Mouse (Mus musculus): ENCODE data around the gene Nsd1. TPM values are rescaled to one million over a fixed set of nuclear protein-coding genes. Genes with fewer than 3 reads are reported as not detected.

Nsd1 gene
- total RNA-seq, 2 experiments from 2014 or later = 153 to 156 TPM

DNA sequence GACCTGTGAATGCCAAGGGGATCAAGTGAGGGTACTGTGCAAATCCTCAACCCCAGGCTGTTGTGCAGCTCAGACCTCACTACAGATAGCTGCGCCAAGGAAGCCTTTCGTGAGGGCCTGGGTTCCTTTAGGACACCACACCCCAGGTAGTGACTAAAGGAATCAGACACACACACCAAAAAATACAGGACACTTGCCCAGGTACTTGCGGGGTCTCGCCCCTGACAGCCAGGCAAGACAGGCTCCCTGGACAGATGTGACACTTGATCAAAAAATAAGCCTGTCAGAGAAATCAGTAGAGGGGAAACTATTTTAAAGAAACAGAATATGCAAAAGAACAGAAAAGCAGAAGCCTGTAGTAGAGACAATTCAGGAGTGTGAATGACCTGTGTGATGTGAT, 119.1 kb downstream of the Nsd1 start:
- DNase-seq (ENCODE audit: low spot score in 2 of 2) = no peak

DNA sequence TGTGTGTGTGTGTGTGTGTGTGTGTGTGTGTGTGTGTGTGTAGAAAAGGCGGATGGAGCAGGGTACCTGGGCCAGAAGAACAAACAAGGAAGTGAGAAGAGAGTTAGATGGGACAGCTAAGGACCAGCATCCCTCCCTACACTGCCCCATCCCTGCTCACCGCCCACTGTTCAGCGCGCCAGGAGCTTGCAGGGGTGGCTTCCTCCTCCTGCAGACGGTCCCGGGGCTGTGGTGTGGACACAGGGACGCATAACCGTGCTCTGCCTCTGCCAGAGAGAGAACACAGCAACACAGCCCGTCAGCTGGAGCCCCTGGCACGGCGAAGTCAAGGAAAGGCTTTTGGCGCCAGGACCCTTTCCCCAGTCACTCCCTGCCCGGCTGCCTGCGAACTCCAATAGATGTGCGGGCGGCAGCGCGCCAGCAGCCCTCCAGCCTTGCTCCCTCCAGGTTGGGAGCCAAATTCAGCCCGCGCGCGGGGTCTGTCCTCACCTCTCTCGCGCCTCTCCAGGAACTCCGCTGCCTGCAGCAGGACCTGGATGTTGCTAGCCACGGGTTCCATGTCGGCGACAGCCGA, 119.6 kb downstream of the Nsd1 start:
- peak; percentile 57 to 66 for DNase-seq (ENCODE audit: low spot score in 2 of 2)

DNA sequence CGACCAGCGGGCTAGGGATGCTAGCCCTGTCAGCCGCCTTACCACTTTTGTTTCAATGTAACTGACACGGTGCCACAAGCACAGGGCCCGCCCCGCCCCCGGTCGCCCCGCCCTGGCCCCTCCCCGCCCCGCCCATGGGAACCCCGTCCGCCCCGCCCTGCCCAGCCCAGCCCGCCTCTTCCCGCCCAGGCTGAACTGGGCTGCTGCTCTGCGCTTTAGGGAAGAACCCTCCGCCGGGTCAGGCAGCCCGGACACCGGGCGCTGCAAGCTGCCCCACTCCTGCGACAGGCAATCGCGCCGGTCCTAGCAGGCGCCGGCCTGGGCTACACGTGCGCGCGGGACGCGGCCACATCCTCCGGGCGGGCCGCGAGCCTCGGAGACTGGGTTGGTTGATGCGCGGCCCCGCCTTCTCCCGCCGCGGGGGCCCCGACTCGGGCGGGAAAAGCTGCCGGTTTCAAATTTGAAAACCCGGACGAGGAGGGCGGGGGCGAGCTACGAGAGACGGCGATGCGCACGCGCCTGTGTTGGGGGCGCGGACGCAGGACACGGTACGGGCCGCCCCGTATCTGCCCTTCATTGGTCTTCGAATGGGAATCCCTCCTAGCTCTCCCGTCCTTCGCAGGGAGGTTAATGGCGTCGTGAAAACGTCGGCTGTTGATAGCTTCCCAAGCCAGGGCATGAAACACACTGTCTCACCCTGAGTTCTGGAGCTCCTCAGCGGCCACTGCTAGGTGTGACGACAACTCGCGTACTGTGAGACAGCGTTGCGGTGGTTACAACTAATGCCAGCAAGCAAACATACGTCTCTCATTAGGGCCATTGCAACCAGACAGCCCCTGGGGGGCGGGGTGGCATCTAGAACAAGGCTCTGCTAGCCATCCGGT, 120.3 kb downstream of the Nsd1 start, which contains the start of gene Mxd3:
Mxd3 (minus strand) TSS at position 141 of the 884 bp plus-strand sequence.
- DNase-seq (ENCODE audit: low spot score in 2 of 2) = peak; percentile 85 to 86

DNA sequence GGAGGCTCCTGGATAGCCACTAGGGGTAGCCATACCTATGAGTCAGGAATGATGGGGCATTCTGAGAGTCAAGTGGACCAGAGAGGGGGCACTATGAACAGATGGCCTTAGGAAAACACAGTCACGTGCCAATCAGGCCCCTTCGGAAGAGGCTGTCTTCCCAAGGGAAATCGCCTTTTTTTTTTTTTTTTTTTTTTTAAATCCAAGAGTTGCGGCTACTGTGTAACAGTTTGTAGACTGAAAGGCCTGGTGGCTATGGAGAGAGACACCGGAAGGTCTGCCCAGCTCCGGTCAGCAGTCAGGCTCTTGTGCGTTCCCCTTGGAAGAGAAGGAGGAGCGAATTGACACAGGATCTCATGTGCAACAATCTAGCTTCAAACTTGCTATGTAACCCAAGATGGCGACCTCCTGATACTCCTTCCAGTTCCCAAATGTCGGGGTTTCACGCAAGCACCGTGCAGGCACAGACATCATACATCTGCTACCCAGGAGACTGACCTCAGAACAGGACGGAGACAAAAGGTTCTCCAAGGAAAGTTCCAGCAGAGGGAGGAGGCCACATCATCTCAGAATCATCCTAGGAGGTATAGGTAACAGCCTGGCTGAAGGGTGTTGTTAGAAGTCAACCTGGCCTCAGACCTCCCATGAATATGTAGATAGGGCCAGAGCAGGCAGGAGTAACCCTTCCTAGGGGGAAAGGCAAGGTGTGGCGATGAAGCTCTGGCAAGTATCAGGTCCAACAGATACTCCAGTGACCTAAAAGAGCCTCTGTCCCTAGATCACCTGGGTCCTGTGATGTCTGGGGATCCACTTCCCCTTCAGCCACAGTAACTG, 121.2 kb downstream of the Nsd1 start:
- DNase-seq (ENCODE audit: low spot score in 2 of 2) = no peak

DNA sequence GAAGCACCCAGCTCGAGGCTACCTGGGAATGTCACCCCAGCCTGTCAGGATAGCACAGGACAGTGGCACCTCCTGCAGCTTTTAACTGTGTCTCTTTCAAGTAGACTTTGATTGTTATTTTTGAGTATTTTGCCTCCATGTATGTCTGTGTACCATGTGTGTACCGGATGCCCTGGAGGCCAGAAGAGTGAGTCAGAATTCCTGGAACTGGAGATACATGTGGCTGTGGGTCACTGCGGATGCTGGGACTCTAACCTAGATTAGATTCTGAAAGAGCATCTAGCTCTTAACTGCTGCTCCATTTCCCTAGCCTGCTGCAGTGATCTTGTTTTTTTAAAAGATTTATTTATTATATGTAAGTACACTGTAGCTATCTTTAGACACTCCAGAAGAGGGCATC, 122.7 kb downstream of the Nsd1 start:
- DNase-seq (ENCODE audit: low spot score in 2 of 2) = no peak

DNA sequence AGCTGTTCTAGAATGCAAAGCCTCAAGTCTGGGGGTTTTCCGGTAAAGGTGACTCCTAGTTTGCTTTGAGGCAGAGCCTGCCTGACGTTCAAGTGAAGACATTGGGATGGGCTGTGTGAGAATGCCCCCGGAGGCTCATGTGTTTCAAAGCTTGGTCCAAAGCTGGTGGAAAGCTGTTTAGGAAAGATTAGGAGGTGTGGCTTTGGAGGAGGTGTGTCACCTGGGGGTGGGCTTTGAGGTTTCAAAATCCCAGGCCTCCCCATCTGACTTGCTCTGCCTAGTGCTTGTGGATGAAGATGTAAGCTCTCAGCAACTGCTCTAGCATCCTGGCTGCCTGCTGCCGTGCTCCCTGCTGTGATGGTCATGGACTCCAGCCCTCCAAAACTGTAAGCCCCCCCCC, 126.1 kb downstream of the Nsd1 start:
- no peak for DNase-seq (ENCODE audit: low spot score in 2 of 2)

DNA sequence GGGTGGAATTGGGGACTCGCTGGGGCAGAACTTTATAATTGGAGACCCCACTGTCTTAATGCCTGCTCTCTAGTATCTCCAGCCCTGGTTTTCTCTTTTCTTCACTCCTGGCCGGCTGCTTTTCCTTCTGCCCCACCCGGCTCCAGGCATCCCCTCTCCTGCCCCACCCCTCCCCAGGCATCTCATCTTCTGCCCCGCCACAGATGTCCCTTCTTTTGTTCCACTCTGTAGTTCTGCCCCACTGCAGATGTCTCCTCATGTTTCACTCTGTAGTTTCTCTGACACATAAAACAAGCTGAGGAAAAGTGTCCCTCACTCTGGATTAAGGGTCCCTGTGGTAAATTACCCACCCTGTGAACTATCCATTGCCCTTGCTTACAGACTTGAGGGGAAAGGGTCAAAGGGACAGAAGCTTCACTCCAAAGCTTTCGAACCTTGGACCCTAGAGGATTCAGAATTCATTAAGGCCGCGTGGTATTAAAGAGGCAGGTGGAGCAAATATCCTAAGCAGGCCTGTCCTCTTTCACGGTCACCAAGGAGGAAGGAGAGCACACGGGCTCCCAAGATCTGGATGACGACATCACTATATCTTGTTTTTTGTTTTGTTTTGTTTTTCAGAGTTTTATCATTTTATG, 127.9 kb downstream of the Nsd1 start:
- DNase-seq (ENCODE audit: low spot score in 2 of 2) = no peak

DNA sequence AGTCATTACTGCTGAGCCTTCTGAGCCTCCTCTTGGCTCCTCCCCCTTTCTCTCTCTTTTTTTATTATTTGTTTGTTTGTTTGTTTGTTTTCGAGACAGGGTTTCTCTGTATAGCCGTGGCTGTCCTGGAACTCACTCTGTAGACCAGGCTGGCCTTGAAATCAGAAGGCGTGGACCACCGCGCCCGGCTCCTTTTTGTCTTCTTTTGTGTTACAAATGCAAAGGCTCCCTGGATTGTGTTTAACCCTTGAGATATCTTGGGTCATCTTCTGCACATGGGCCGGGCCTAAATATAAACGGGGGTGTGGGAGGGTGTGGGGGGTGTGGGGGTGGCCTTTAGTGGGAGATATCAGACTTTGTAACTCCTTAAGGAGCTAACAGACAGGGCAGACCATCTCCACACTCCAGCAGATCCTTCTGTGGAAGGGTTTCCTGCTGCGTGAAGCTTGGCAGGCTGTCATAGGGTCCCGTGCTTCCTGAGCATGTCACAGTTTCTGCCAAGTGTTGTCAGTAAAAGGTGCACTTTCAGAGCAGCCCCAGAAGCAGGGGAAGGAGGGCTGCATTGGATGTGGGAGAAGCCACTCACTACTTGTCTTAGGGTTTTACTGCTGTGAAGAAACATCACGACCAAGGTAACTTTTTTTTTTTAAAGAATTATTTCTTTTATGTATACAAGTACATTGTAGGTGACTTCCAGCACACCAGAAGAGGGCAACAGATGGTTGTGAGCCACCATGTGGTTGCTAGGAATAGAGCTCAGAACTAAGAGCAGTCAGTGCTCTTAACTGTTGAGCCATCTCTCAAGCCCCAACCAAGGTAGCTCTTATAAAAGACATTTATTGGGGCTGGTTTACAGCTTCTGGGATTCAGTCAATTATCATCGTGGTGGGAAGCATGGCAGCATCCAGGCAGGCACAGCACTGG, 128.8 kb downstream of the Nsd1 start:
- peak in 1 of 2 experiments; percentile 21 for DNase-seq (ENCODE audit: low spot score in 2 of 2)

DNA sequence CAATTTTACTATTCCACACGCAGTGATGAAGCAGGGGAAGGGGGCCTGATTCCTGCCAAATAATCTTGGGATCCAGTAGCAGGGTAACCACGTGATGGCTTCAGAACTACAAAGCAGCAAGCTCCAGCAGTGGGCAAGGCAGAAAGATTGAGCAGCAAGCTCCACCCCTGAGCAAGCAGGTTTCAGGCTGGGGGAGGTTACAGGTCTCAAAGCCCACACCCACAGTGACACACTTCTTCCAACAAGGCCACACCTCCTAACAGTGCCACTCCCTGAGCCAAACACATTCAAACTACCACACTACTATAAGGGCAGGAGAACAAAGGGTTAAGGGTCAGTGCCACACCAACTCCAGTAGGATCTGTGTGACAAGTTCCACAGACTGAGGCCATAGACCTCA, 129.7 kb downstream of the Nsd1 start:
- DNase-seq (ENCODE audit: low spot score in 2 of 2) = no peak

DNA sequence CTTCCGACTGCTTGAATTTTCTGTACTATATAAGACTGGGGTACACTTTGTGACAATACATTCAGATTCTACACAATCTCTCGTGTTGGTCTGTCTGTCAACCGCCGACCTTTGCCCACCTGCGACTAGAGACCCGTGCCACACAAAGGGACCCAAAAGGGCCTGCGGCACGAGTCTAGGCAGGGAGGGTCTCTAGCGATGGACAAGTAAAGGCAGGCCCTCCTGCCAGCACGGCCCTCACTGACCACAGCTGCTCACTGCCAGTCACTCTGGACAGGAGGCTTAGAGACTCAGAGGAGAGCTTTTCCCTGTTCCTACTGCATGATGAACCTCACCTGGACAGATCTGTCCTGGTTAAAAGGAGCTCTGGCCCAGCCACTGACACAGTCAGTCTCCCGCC, 132.9 kb downstream of the Nsd1 start:
- DNase-seq (ENCODE audit: low spot score in 2 of 2) = no peak

DNA sequence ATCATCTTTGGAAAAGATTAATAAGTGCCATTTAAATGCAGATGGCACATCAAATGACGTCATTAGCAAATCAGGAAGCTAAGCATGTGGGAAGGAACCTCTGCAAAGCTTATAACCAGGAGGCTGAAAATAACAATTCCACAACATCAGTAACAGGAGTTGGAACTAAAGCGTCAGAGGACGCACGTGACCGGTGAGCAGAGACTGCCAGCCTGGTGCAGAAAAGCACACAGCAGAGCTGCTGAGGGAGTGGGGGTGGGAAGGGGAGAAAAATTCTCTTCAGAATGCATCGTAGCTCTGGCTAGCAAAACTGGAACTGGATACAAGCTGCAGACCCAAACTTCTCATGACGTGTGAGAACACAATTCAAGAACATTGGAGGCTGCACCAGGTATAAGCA, 134.7 kb downstream of the Nsd1 start:
- DNase-seq (ENCODE audit: low spot score in 2 of 2) = no peak

DNA sequence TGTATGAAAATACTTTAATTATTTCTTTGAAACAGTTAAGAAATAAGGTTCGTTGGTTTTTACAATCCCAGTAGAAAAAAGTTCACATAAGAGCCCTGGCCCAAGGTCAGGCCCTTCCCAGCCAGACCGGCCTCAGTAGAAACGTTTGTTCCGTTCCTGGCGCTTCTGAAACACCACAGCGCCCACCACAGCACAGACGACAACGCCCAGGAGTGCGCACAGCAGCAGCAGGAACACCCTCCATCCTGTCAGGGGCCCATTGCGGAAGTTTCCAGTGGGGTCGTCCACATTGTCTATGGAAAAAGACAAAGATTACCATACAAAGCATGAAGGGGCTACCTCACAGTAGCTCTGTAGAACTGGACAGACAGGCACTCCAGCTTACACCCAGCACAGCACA, 137.2 kb downstream of the Nsd1 start:
- DNase-seq (ENCODE audit: low spot score in 2 of 2) = no peak

DNA sequence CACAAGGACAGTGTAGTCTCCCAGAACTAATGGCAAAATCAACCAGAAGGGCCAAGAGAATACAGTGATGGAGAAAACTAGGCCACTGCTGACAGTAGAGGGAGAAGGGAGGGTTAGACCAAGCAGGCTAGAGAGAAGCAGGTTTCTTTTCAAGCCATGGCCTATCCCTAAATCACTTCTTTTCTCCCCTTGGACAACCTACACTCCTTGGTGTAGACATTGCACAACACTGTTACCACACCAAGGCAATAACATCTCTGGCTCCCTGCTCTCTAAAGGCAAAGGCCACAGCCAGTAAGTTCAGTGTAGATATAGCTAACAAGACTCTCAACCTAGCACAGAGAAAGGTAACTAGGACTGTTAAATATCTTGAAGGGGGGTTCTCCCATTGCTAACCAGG, 151.6 kb downstream of the Nsd1 start:
- DNase-seq (ENCODE audit: low spot score in 2 of 2) = no peak

DNA sequence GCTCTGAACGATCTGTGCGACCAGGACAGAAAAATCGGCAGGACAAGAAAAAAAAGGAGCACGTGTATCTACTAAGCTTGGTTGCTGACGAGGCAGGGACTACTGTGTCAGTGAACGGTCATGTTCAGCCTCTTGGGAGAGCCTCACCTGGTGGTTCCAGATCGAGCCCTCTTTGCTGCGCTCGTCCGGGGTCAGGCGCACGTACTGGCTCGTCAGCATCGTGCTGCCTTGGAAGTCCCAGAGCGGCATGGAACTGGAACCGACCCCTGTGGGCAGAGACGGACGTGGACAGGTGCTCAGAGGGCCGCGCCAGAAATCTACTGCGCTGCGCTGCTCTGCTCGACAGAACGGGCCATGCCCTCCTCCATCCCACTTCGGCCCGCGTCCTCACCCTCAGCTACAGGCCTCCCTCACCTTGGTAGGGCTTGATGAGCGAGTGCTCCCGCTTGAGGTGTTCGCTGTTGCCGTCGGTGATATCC, 152.4 kb downstream of the Nsd1 start:
- no peak for DNase-seq (ENCODE audit: low spot score in 2 of 2)

DNA sequence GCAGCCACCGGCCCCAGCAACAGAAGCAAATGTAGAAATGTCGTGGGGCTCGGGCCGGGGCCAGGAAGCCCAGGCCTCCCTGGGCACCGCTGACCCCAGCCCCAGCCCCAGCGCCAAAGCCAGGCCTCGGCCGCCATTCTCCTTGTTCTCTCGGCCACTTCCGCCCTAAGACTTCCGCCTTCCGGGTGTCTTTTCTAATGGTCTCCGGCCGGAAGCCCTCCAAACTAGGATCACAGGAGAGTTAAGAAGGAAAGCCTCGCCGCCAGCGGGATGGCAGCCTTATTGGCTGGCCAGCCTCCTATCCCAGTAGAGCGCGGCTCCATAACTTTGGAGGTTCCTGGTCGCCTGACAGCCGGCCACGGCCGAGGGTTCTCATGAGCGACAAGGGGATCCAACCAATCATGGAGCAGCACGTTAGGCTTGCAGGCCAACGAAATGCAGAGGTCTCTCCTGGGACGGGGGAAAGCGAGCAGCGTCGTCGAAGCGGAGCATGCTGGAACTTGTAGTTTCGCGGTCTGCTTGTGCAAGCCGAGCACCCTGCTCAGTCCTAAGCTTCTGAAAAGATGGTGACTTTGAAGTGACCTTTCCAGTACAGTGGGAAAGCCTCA, 153.0 kb downstream of the Nsd1 start, which contains the start of gene Lman2:
Lman2 (minus strand) TSS at position 331 of the 608 bp plus-strand sequence.
- DNase-seq (ENCODE audit: low spot score in 2 of 2) = peak; percentile 92 to 94
